ENCODE assay signal across 9 mouse cellular contexts in the genomic region with DNA sequence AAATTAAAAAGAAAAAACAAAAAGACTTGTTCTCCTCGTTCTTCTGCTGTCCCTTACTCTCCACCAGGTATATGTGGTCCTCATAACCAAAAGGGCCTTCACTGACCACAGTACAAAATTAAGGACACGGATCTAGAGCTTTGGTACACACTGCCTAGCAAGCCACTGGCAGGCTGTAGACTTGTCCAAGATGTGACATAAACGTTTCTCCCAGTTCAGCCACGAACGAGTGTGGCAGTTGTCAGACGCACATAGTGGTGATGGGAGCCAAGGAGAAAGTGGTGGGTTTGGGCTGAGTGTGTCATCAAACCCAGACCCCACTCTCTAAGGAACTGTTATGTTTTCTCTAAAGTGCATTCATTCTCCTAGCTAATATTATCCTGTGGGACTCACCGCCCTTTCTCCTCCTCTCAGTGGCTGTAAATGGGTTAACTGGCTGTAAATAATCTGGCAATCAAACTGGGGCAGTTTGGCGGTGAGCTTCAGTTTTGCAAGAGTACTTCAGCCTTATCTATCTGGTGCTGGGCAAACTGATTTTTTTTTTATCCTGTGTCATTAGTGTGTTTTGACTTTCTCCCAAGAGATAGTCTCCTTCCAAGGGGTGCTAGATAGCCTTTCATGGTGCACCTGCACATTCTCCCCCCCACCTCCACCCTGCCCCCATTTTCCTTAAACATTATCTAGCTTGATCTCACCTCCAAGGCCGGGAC. TPM values are rescaled to one million over a fixed set of nuclear protein-coding genes. Genes with fewer than 3 reads are reported as not detected.
DNase-seq lines count a peak whose midpoint lies in the region; ATAC-seq lines count a peak whose summit lies in the region.
"Had no signal": no experiment of that assay in that cellular context is flagged by ENCODE, and none has a peak within 500 bp of the region (broad histone marks: within the 10 kb centered on the region; RNA-seq: fewer than 3 reads in every experiment).

No protein-coding gene starts in this region.

- H3K4me1 ChIP-seq in intestine, embryonic 14.5 days (replicated peaks; ENCODE audit: control insufficient read depth, insufficient read depth, low read length): peaks cover 9% of the 10 kb centered on the region
- H3K4me1 ChIP-seq in midbrain, embryonic 10.5 days: peaks cover 19% of the 10 kb centered on the region

- ATAC-seq in intestine, embryonic 14.5 days (replicated peaks; ENCODE audit: low FRiP score, low TSS enrichment, low read depth): peak; percentile 59; the same call in 1 of the 2 replicates

- DNase-seq in adrenal gland, postnatal 10 days: peak; percentile 46
- DNase-seq in adrenal gland, postnatal 25 days: no peak
- peak; percentile 39 for DNase-seq in thymus, postnatal 4 days
- no peak for DNase-seq in thymus, adult 18-20 months
- no peak for DNase-seq in intestine, embryonic 14.5 days (ENCODE audit: low spot score)
- peak; percentile 22 for DNase-seq in midbrain, embryonic 10.5 days (ENCODE audit: low spot score)
- no peak for DNase-seq in layer of hippocampus, adult 8-10 months (ENCODE audit: low spot score in 2 of 2)
- DNase-seq in left cerebral cortex, postnatal 4 days: no peak

- H3K9me3 ChIP-seq in intestine, embryonic 14.5 days (ENCODE audit: control insufficient read depth, low read length): no peaks in the 10 kb centered on the region
- no peaks in the 10 kb centered on the region for H3K9me3 ChIP-seq in midbrain, embryonic 10.5 days (replicated peaks)

- H3K4me2 ChIP-seq in intestine, embryonic 14.5 days (ENCODE audit: low read length): peak overlapping the region; percentile 54

- 11% methylated on average over 9 of the region's 9 CpGs for WGBS in intestine, embryonic 14.5 days
- WGBS in midbrain, embryonic 10.5 days: 26% methylated on average over 9 of the region's 9 CpGs

- H3K27ac ChIP-seq in intestine, embryonic 14.5 days (ENCODE audit: low read depth): peak overlapping the region; percentile 44; the same call in 1 of the 2 replicates
- H3K27ac ChIP-seq in midbrain, embryonic 10.5 days (replicated peaks): peak overlapping the region; percentile 86

- H3K36me3 ChIP-seq in intestine, embryonic 14.5 days (ENCODE audit: control insufficient read depth, insufficient read depth, low read length): peaks cover 19% of the 10 kb centered on the region
- H3K36me3 ChIP-seq in midbrain, embryonic 10.5 days: peaks cover 21% of the 10 kb centered on the region

- intact Hi-C loops in left cerebral cortex, postnatal 4 days (cut with DNase I): no loop called here

- H3K4me3 ChIP-seq in intestine, embryonic 14.5 days (ENCODE audit: low read depth, low read length): peak overlapping the region; percentile 95
- peak overlapping the region; percentile 93 for H3K4me3 ChIP-seq in midbrain, embryonic 10.5 days

- H3K27me3 ChIP-seq in intestine, embryonic 14.5 days (replicated peaks; ENCODE audit: control insufficient read depth, insufficient read depth, low read length): no peaks in the 10 kb centered on the region
- H3K27me3 ChIP-seq in midbrain, embryonic 10.5 days (ENCODE audit: low read depth, poor library complexity, severe bottlenecking): no peaks in the 10 kb centered on the region

- H3K9ac ChIP-seq in intestine, embryonic 14.5 days (ENCODE audit: low read length): 0 out of 2 replicates have a peak overlapping the region, but pooled peaks have one; percentile 17

RNA-seq across cellular contexts. Expression of gene Gdf9, which starts 0.7 kb away (rescaled TPM):
- total RNA-seq in adrenal gland, postnatal 10 days (2021): 1 to 10 TPM in 1 of 2 experiments, under 1 TPM in 1; 0.70 to 1.1 TPM
- total RNA-seq in adrenal gland, postnatal 25 days (2021): 1.4 and 2.2 TPM in 2 replicates
- polyA plus RNA-seq in intestine, embryonic 14.5 days (2014; fragmentation: Nextera tagmentation; extraction: Ambion mirVana): 1.5 and 1.7 TPM in 2 replicates
- polyA plus RNA-seq in midbrain, embryonic 10.5 days (2016; fragmentation: Nextera tagmentation; extraction: Ambion mirVana): 2.1 and 2.7 TPM in 2 replicates
- total RNA-seq in layer of hippocampus, adult 8-10 months (2022): under 1 TPM; 0.69 to 0.96 (median 0.93) TPM
- 1 to 10 TPM; 1.3 to 1.7 TPM for total RNA-seq in left cerebral cortex, postnatal 4 days (2021)
- total RNA-seq: hematopoietic stem cell, adult 5-6 weeks had no signal

RNA-seq across cellular contexts. Expression of gene Uqcrq, which starts 0.9 kb away (rescaled TPM):
- 1,000 to 10,000 TPM; 1,893 to 1,933 TPM for total RNA-seq in adrenal gland, postnatal 10 days (2021)
- 989 and 1,060 TPM in 2 replicates for total RNA-seq in adrenal gland, postnatal 25 days (2021)
- polyA plus RNA-seq in intestine, embryonic 14.5 days (2014; fragmentation: Nextera tagmentation; extraction: Ambion mirVana): 645 and 717 TPM in 2 replicates
- polyA plus RNA-seq in midbrain, embryonic 10.5 days (2016; fragmentation: Nextera tagmentation; extraction: Ambion mirVana): 597 and 602 TPM in 2 replicates
- 100 to 1,000 TPM; 374 to 418 (median 397) TPM for total RNA-seq in layer of hippocampus, adult 8-10 months (2022)
- total RNA-seq in left cerebral cortex, postnatal 4 days (2021): 100 to 1,000 TPM; 367 to 399 TPM

RNA-seq across cellular contexts. Expression of gene Leap2, which starts 8.5 kb away (rescaled TPM):
- 10 to 100 TPM in 1 of 2 experiments, 1 to 10 TPM in 1; 6.0 to 31.0 TPM for total RNA-seq in adrenal gland, postnatal 10 days (2021)
- not detected in 2 replicates for total RNA-seq in adrenal gland, postnatal 25 days (2021)
- not detected in 2 replicates for polyA plus RNA-seq in intestine, embryonic 14.5 days (2014; fragmentation: Nextera tagmentation; extraction: Ambion mirVana)
- polyA plus RNA-seq in midbrain, embryonic 10.5 days (2016; fragmentation: Nextera tagmentation; extraction: Ambion mirVana): not detected in 2 replicates
- total RNA-seq in layer of hippocampus, adult 8-10 months (2022): not detected
- total RNA-seq in left cerebral cortex, postnatal 4 days (2021): not detected
- total RNA-seq: hematopoietic stem cell, adult 5-6 weeks had no signal

RNA-seq across cellular contexts. Expression of gene Gm10447, which starts 25.4 kb away (rescaled TPM):
- under 1 TPM; 0.12 to 0.15 TPM for total RNA-seq in adrenal gland, postnatal 10 days (2021)
- total RNA-seq in adrenal gland, postnatal 25 days (2021): 0.30 TPM in 1 of 2 replicates, not detected in the other
- polyA plus RNA-seq in intestine, embryonic 14.5 days (2014; fragmentation: Nextera tagmentation; extraction: Ambion mirVana): not detected in 2 replicates
- polyA plus RNA-seq in midbrain, embryonic 10.5 days (2016; fragmentation: Nextera tagmentation; extraction: Ambion mirVana): not detected in 2 replicates
- under 1 TPM; 0.12 to 0.33 (median 0.17) TPM for total RNA-seq in layer of hippocampus, adult 8-10 months (2022)
- total RNA-seq in left cerebral cortex, postnatal 4 days (2021): not detected
- total RNA-seq: hematopoietic stem cell, adult 5-6 weeks had no signal

RNA-seq across cellular contexts. Expression of gene Shroom1, which starts 25.5 kb away (rescaled TPM):
- total RNA-seq in adrenal gland, postnatal 10 days (2021): 1 to 10 TPM; 3.2 to 5.4 TPM
- total RNA-seq in adrenal gland, postnatal 25 days (2021): 3.4 and 4.6 TPM in 2 replicates
- polyA plus RNA-seq in intestine, embryonic 14.5 days (2014; fragmentation: Nextera tagmentation; extraction: Ambion mirVana): 0.97 and 1.4 TPM in 2 replicates
- 1.8 and 2.1 TPM in 2 replicates for polyA plus RNA-seq in midbrain, embryonic 10.5 days (2016; fragmentation: Nextera tagmentation; extraction: Ambion mirVana)
- total RNA-seq in layer of hippocampus, adult 8-10 months (2022): 1 to 10 TPM; 4.7 to 5.9 (median 5.1) TPM
- 1 to 10 TPM; 2.8 to 3.2 TPM for total RNA-seq in left cerebral cortex, postnatal 4 days (2021)
- total RNA-seq: hematopoietic stem cell, adult 5-6 weeks had no signal

Comparison
In these comparisons a context has a peak if more than half of its experiments do, and no peak if none do; other contexts are left out.
1. DNase-seq: peak in adrenal gland, postnatal 10 days (single experiment), thymus, postnatal 4 days (single experiment) and midbrain, embryonic 10.5 days (single experiment); none in adrenal gland, postnatal 25 days (single experiment), thymus, adult 18-20 months (0 of 2), intestine, embryonic 14.5 days (single experiment), layer of hippocampus, adult 8-10 months (0 of 2) and left cerebral cortex, postnatal 4 days (single experiment).